Mouse (Mus musculus): Measurements from ENCODE around the gene C1qtnf7.

DNA sequence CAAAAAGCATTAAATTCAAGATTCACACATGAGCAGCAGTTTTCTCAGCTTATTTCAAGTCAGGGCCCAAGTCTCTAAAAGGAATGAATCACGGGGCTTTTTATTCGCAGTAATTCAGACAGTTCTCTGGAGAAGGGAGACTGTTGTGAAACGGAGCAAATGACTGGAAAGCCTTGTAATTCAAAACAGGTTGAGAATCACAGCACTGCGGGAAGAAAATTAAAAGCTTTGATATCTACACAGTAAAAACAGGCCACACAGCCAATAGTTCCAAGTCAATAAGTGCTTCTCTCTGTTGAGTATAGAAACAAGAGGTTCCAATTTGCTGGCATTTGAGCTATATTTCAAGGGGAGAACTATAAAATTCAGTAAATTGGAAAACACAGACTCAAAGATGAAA is 129.7 kb downstream of the C1qtnf7 start:
- TF ChIP-seq EP300 (IDR thresholded peaks at IDR 0.05; ENCODE audit: insufficient read depth, low read depth, low read length), result no peak
- TF ChIP-seq CTCF (IDR thresholded peaks at IDR 0.05; ENCODE audit: low read depth, low read length), result no peak
- no peak for TF ChIP-seq POLR2A (IDR thresholded peaks at IDR 0.05; ENCODE audit: insufficient read depth, low read length)
